Mouse (Mus musculus) left cerebral cortex, postnatal 10 days (tissue): Measurements from ENCODE around the gene Mlc1. TPM values are rescaled to one million over a fixed set of nuclear protein-coding genes. Genes with fewer than 3 reads are reported as not detected.

Source experiments
- DNase-seq, 2 experiments: peaks; one replicate each; pipeline ENCODE4 v3.0.0; 2021 to 2022; ENCODE audit warnings: low spot score in 2 of 2, mixed read lengths in 1 of 2; ENCODE audit errors: extremely low spot score in 1 of 2
- intact Hi-C: fragments of 180-260 bp; cut with DNase I; formaldehyde crosslinking; loops from one replicate; pipeline ENCODE4 v1.15.1; 2025
- total RNA-seq, 2 experiments: library from RNA; stranded (reverse); gene quantifications; 2 replicates each; pipeline ENCODE4 v1.2.3; 2021

Mlc1 gene
- total RNA-seq = 10 to 100 TPM; 89.8 to 93.9 TPM

- intact Hi-C loops = no loop called here
- peak in 1 of 2 experiments; percentile 45 for DNase-seq
Measured at GRCm38 (mm10) chr15:88978281-88979137, at the start of gene Mlc1. Gene Mlc1, minus strand, starts transcription at chr15:88979007.

- intact Hi-C loops = no loop called here
- DNase-seq = no peak
Measured at GRCm38 (mm10) chr15:89020492-89020891, 41.7 kb upstream of the Mlc1 start.

GRCm38 (mm10) chr15:89020085-89020484 is 41.3 kb upstream of the Mlc1 start:
- no peak for DNase-seq
- intact Hi-C loops = no loop called here

GRCm38 (mm10) chr15:89016722-89017121 is 37.9 kb upstream of the Mlc1 start:
- DNase-seq = no peak
- intact Hi-C loops = no loop called here

- DNase-seq = no peak
- intact Hi-C loops = no loop called here
Measured at GRCm38 (mm10) chr15:89007781-89008180, 29.0 kb upstream of the Mlc1 start.

- intact Hi-C loops = no loop called here
- DNase-seq = no peak
Measured at GRCm38 (mm10) chr15:89007002-89007401, 28.2 kb upstream of the Mlc1 start.

- no peak for DNase-seq
- intact Hi-C loops = no loop called here
Measured at GRCm38 (mm10) chr15:89001245-89001644, 22.4 kb upstream of the Mlc1 start.

GRCm38 (mm10) chr15:89000367-89000766 is 21.6 kb upstream of the Mlc1 start:
- intact Hi-C loops = no loop called here
- no peak for DNase-seq

GRCm38 (mm10) chr15:88999124-88999523 is 20.3 kb upstream of the Mlc1 start:
- no peak for DNase-seq
- intact Hi-C loops = loop anchor here (5.0 kb wide), 1 partner anchor 73 kb away; no protein-coding TSS in a partner anchor

GRCm38 (mm10) chr15:88998636-88999035 is 19.8 kb upstream of the Mlc1 start:
- DNase-seq = peak in 1 of 2 experiments; percentile 35
- intact Hi-C loops = loop anchor here (5.0 kb wide), 1 partner anchor 74 kb away; no protein-coding TSS in a partner anchor

- intact Hi-C loops = no loop called here
- DNase-seq = no peak
Measured at GRCm38 (mm10) chr15:88989236-88989635, 10.4 kb upstream of the Mlc1 start.

- intact Hi-C loops = no loop called here
- peak in 1 of 2 experiments; percentile 28 for DNase-seq
Measured at GRCm38 (mm10) chr15:88982534-88983079, 3.8 kb upstream of the Mlc1 start, which contains the start of gene Mov10l1. Gene Mov10l1, plus strand, starts transcription at chr15:88982909.

- DNase-seq = no peak
- intact Hi-C loops = no loop called here
Measured at GRCm38 (mm10) chr15:88979138-88979446, 285 bp upstream of the Mlc1 start.

- intact Hi-C loops = no loop called here
- no peak for DNase-seq
Measured at GRCm38 (mm10) chr15:88972300-88972699, 6.5 kb downstream of the Mlc1 start.

- intact Hi-C loops = no loop called here
- DNase-seq = no peak
Measured at GRCm38 (mm10) chr15:88964070-88964578, 14.7 kb downstream of the Mlc1 start.

GRCm38 (mm10) chr15:88957522-88957921 is 21.3 kb downstream of the Mlc1 start:
- intact Hi-C loops = no loop called here

GRCm38 (mm10) chr15:88955342-88955741 is 23.5 kb downstream of the Mlc1 start:
- no peak for DNase-seq
- intact Hi-C loops = no loop called here

More at GRCm38 (mm10) chr15:88957522-88957921, 21.3 kb downstream of the Mlc1 start:
- DNase-seq = no peak

- DNase-seq = peak in 1 of 2 experiments; percentile 42
- intact Hi-C loops = no loop called here
Measured at GRCm38 (mm10) chr15:88954368-88955072, 24.3 kb downstream of the Mlc1 start, which contains the start of gene Ttll8. Gene Ttll8, minus strand, starts transcription at chr15:88954418.

GRCm38 (mm10) chr15:88951246-88951645 is 27.6 kb downstream of the Mlc1 start:
- intact Hi-C loops = no loop called here
- DNase-seq = no peak
